Mouse (Mus musculus): ENCODE data around the gene Rab43. TPM values are rescaled to one million over a fixed set of nuclear protein-coding genes. Genes with fewer than 3 reads are reported as not detected.

Rab43 gene
- polyA plus RNA-seq, 1 experiment from 2014 or later: 11.7 TPM

DNA sequence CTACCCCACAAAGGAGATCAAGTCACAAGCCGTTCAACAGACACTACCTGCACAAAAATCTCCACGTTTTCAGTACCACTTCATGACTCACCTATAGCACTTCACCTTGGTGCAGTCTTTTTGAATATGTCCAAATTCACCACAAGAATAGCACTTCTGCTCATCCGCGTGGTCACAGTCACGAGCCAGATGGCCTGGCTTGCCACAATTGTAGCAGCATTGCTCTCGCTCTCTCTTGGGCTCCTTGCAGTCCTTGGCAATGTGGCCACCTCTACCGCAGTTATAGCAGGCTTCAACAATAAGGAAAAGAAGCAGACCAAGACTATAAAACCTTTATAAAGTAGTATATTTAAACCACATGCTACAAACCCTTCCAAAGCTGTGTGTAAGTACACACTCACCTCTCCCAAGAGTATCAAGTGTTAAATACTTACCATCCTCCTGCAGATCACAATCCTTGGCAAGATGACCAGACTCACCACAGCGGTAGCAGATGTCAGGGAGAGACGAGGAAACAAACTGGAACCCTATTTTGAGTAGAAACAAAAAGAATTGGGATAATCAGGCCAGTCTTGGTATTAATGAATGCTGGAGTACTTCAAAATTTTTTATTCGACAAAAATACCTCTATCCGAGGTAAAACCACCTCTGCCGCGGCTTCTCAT is 33.2 kb upstream of the Rab43 start:
- Histone ChIP-seq H3K27ac (ENCODE audit: low read depth) (no peak overlapping the region), H3K4me3 (ENCODE audit: low read depth, low read length) (no peak overlapping the region), H3K36me3 (ENCODE audit: control insufficient read depth, insufficient read depth, low read length) (peaks cover 65% of the 10 kb centered on the region), H3K4me2 (ENCODE audit: low read length) (no peak overlapping the region), H3K9ac (ENCODE audit: low read length) (no peak overlapping the region), H3K9me3 (ENCODE audit: control insufficient read depth, low read length) (no peaks in the 10 kb centered on the region), H3K4me1 (replicated peaks; ENCODE audit: control insufficient read depth, insufficient read depth, low read length) (peaks cover 17% of the 10 kb centered on the region), H3K27me3 (replicated peaks; ENCODE audit: control insufficient read depth, insufficient read depth, low read length) (no peaks in the 10 kb centered on the region)
- DNase-seq (ENCODE audit: low spot score) (no peak), ATAC-seq (replicated peaks; ENCODE audit: low FRiP score, low TSS enrichment, low read depth) (no peak)
- 91% methylated on average over 13 of the region's 13 CpGs for WGBS

DNA sequence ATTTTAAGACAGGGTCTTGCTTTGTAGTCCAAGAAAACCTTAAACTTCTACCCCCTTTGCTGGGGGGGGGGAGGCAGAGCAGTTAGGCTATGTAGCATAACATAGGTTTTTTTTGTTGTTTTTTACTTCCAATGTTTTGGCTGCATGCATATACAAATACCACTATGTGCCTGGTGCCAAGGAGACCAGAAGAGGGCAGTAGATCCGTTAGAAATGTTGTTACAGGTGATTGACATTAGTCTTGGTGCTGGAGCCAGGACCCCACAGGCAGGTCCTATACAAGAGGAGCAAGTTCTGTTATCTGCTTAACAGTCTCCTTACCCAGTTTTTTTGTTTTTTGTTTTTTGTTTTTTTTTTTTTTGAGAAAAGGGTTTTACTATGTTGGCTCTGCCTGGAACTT is 30.3 kb upstream of the Rab43 start:
- no peaks in the 10 kb centered on the region for H3K9me3 ChIP-seq (ENCODE audit: control insufficient read depth, low read length)
- DNase-seq (ENCODE audit: low spot score) (no peak), ATAC-seq (replicated peaks; ENCODE audit: low FRiP score, low TSS enrichment, low read depth) (no peak)
- H3K9ac ChIP-seq (ENCODE audit: low read length): no peak overlapping the region
- H3K27ac ChIP-seq (ENCODE audit: low read depth): no peak overlapping the region
- 17% methylated on average over 1 of the region's 1 CpGs for WGBS
- peaks cover 48% of the 10 kb centered on the region for H3K36me3 ChIP-seq (ENCODE audit: control insufficient read depth, insufficient read depth, low read length)
- peaks cover 11% of the 10 kb centered on the region for H3K4me1 ChIP-seq (replicated peaks; ENCODE audit: control insufficient read depth, insufficient read depth, low read length)
- no peak overlapping the region for H3K4me2 ChIP-seq (ENCODE audit: low read length)
- H3K27me3 ChIP-seq (replicated peaks; ENCODE audit: control insufficient read depth, insufficient read depth, low read length): no peaks in the 10 kb centered on the region
- H3K4me3 ChIP-seq (ENCODE audit: low read depth, low read length): no peak overlapping the region

DNA sequence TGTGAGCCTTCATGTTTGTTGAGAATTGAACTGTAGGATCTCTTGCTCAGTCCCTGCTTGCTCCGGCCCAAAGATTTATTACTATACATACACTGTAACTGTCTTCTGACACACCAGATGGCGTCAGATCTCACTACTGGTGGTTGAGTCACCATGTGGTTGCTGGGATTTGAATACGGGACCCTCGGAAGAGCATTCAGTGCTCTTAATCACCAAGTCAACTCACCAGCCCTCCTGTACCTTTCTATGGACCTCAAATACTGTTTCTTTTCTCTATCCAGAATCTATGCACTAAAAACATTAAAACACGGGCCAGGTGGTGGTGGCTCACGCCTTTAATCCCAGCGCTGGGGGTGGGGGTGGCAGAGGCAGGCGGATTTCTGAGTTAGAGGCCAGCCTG is 29.7 kb upstream of the Rab43 start:
- H3K9ac ChIP-seq (ENCODE audit: low read length): no peak overlapping the region
- DNase-seq (ENCODE audit: low spot score): no peak
- peaks cover 47% of the 10 kb centered on the region for H3K36me3 ChIP-seq (ENCODE audit: control insufficient read depth, insufficient read depth, low read length)
- H3K9me3 ChIP-seq (ENCODE audit: control insufficient read depth, low read length): no peaks in the 10 kb centered on the region
- no peak overlapping the region for H3K27ac ChIP-seq (ENCODE audit: low read depth)
- H3K27me3 ChIP-seq (replicated peaks; ENCODE audit: control insufficient read depth, insufficient read depth, low read length): no peaks in the 10 kb centered on the region
- peaks cover 8% of the 10 kb centered on the region; the same call in 1 of the 2 replicates for H3K4me1 ChIP-seq (replicated peaks; ENCODE audit: control insufficient read depth, insufficient read depth, low read length)
- no peak for ATAC-seq (replicated peaks; ENCODE audit: low FRiP score, low TSS enrichment, low read depth)
- H3K4me2 ChIP-seq (ENCODE audit: low read length): no peak overlapping the region
- H3K4me3 ChIP-seq (ENCODE audit: low read depth, low read length): no peak overlapping the region
- 79% methylated on average over 8 of the region's 8 CpGs for WGBS

DNA sequence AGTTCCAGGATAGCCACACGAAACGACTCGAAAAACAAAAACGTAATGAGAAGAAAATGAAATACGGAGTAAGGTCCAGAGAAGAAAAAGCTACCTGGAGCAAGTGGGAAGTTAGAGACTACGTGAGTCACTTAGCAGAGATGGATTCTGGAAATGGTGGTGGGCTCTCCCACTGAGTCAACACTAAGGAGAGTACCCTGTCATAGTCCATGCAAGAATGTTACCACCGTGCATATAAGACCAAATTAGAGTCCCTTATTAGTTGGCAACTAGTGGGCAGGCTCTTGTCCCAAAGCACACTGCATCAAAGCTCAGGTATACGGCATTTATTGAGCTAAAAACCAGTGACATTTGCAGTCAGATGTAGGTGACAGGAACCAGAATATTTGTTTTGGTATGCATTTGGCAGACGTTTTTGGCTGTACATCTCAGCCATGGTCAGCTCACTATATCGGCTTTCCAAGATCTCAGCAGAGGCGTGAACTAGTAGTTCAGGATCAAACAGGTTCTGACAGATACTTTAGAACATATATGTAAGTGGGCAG is 27.9 kb upstream of the Rab43 start:
- 61% methylated on average over 11 of the region's 11 CpGs for WGBS
- Histone ChIP-seq H3K9ac (ENCODE audit: low read length) (no peak overlapping the region), H3K9me3 (ENCODE audit: control insufficient read depth, low read length) (no peaks in the 10 kb centered on the region), H3K27me3 (replicated peaks; ENCODE audit: control insufficient read depth, insufficient read depth, low read length) (no peaks in the 10 kb centered on the region), H3K4me1 (replicated peaks; ENCODE audit: control insufficient read depth, insufficient read depth, low read length) (peaks cover 8% of the 10 kb centered on the region; the same call in 1 of the 2 replicates), H3K27ac (ENCODE audit: low read depth) (no peak overlapping the region), H3K36me3 (ENCODE audit: control insufficient read depth, insufficient read depth, low read length) (peaks cover 46% of the 10 kb centered on the region), H3K4me2 (ENCODE audit: low read length) (peak overlapping the region; percentile 90), H3K4me3 (ENCODE audit: low read depth, low read length) (no peak overlapping the region)
- ATAC-seq (replicated peaks; ENCODE audit: low FRiP score, low TSS enrichment, low read depth) (no peak), DNase-seq (ENCODE audit: low spot score) (no peak)

DNA sequence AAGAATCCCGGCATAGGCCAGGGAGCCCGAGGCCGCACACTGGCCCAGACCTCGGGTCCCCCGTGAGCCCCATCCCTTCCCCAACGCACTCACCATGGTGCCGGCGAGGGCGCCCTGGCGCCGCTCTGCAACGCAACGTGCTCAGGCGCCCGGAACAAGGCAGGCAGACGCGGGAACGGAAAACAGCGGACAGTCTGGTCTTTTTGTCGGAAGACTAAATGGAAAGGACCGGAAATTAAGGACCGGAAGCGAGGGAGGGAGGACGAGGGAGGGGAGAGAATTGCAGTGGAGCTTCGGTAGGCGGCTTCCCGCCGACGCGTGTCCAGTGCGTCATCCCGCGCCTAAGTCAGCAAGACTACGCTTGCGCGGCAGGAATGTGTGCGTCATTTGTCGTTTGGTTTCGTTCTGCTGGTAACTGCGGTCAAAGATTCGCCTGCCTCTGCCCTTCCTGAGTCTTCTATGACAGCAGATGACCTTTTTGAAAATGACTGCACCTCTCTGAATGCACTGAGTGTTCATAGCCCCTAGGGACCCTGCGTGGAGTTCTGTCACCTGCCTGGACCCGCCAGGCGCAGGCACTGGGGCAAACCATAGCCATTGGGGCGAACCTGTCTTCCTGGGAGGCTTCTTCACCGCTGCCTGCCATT is 26.7 kb upstream of the Rab43 start, which contains the start of gene Isy1:
Gene Isy1, minus strand, starts transcription at position 248 of the 647 bp plus-strand sequence.
- no peaks in the 10 kb centered on the region for H3K27me3 ChIP-seq (replicated peaks; ENCODE audit: control insufficient read depth, insufficient read depth, low read length)
- ATAC-seq (replicated peaks; ENCODE audit: low FRiP score, low TSS enrichment, low read depth): peak; percentile 93
- H3K4me2 ChIP-seq (ENCODE audit: low read length): peak within 1 kb of the TSS; percentile 90
- peak within 1 kb of the TSS; percentile 92 for H3K27ac ChIP-seq (ENCODE audit: low read depth)
- WGBS: under 1% methylated on average over 46 of the region's 46 CpGs
- H3K4me3 ChIP-seq (ENCODE audit: low read depth, low read length): peak within 1 kb of the TSS; percentile 84
- no peaks in the 10 kb centered on the region for H3K9me3 ChIP-seq (ENCODE audit: control insufficient read depth, low read length)
- DNase-seq (ENCODE audit: low spot score): peak; percentile 98
- H3K36me3 ChIP-seq (ENCODE audit: control insufficient read depth, insufficient read depth, low read length): peaks cover 43% of the 10 kb centered on the region
- H3K9ac ChIP-seq (ENCODE audit: low read length): peak within 1 kb of the TSS; percentile 89
- H3K4me1 ChIP-seq (replicated peaks; ENCODE audit: control insufficient read depth, insufficient read depth, low read length): peaks cover 8% of the 10 kb centered on the region; the same call in 1 of the 2 replicates

DNA sequence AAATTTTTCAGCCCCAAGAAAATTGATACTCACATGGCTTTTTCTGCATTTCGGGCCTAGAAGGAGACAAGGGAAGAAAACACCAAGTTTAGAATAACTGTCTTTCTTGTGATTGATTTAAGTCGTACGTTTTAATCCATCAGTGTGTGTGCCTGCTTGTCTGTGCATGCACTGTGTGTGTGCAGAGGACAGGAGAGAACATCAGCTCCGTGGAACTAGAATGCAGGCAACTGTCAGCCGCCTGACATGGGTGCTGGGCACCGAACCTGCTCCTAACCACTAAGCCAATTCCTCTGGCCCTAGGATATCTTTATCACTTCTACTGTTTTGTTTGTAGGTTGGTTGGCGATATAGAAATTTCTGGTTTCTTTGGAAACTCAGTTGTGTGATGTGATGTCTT is 23.7 kb upstream of the Rab43 start, which contains the start of gene Gm45140:
Gene Gm45140, minus strand, starts transcription at position 101 of the 400 bp plus-strand sequence.
- no peak for ATAC-seq (replicated peaks; ENCODE audit: low FRiP score, low TSS enrichment, low read depth)

DNA sequence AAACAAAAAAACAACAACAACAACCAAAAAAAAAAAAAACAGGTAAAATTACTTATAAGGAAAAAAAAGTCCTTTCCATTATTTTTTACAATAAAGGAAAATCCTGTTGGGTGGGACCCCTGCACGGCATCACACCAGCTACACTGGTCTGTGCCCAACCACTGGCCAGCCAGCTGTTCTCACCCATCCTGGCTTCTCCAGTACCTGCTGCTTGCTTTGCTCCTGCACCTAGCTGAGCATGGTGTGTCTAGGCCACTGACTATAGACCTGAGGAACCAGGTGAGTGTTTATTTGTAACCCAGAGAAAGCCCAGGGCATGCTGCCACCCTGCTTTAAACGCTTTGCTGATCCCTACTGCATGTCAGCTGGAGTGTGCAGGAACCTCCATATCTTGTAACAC is 8.4 kb upstream of the Rab43 start:
- Histone ChIP-seq H3K36me3 (ENCODE audit: control insufficient read depth, insufficient read depth, low read length) (peaks cover 97% of the 10 kb centered on the region), H3K27ac (ENCODE audit: low read depth) (no peak overlapping the region), H3K4me3 (ENCODE audit: low read depth, low read length) (no peak overlapping the region), H3K4me1 (replicated peaks; ENCODE audit: control insufficient read depth, insufficient read depth, low read length) (no peaks in the 10 kb centered on the region), H3K9ac (ENCODE audit: low read length) (no peak overlapping the region), H3K4me2 (ENCODE audit: low read length) (no peak overlapping the region), H3K27me3 (replicated peaks; ENCODE audit: control insufficient read depth, insufficient read depth, low read length) (no peaks in the 10 kb centered on the region), H3K9me3 (ENCODE audit: control insufficient read depth, low read length) (no peaks in the 10 kb centered on the region)
- WGBS: 95% methylated on average over 2 of the region's 2 CpGs
- no peak for ATAC-seq (replicated peaks; ENCODE audit: low FRiP score, low TSS enrichment, low read depth)
- DNase-seq (ENCODE audit: low spot score): no peak

More for the DNA sequence above, 23.7 kb upstream of the Rab43 start, which contains the start of gene Gm45140:
- no peaks in the 10 kb centered on the region for H3K27me3 ChIP-seq (replicated peaks; ENCODE audit: control insufficient read depth, insufficient read depth, low read length)
- H3K4me2 ChIP-seq (ENCODE audit: low read length): no peak within 1 kb of the TSS
- H3K27ac ChIP-seq (ENCODE audit: low read depth): no peak within 1 kb of the TSS
- no peaks in the 10 kb centered on the region for H3K9me3 ChIP-seq (ENCODE audit: control insufficient read depth, low read length)
- DNase-seq (ENCODE audit: low spot score): no peak
- WGBS: 91% methylated on average over 7 of the region's 7 CpGs
- H3K36me3 ChIP-seq (ENCODE audit: control insufficient read depth, insufficient read depth, low read length): peaks cover 36% of the 10 kb centered on the region
- peaks cover 8% of the 10 kb centered on the region; the same call in 1 of the 2 replicates for H3K4me1 ChIP-seq (replicated peaks; ENCODE audit: control insufficient read depth, insufficient read depth, low read length)
- no peak within 1 kb of the TSS for H3K9ac ChIP-seq (ENCODE audit: low read length)
- no peak within 1 kb of the TSS for H3K4me3 ChIP-seq (ENCODE audit: low read depth, low read length)

DNA sequence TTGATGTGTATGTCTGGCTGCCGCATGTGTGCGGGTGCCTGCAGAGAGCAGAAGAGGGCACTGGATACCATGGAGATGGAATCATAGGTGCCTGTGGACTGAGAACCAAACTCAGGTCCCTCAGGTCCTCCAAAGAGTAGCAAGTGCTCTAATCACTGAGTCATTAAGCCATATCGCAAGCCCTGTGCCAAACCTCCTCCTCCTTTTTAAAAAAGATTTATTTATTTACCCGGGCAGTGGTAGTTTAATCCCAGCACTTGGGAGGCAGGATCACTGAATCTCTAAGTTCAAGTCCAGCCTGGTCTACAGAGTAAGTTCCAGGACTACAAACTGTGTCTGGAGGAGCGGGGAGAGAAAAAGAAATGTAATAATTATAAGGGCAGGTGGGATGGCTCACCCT is 2.5 kb upstream of the Rab43 start:
- H3K9me3 ChIP-seq (ENCODE audit: control insufficient read depth, low read length): no peaks in the 10 kb centered on the region
- DNase-seq (ENCODE audit: low spot score): no peak
- H3K27me3 ChIP-seq (replicated peaks; ENCODE audit: control insufficient read depth, insufficient read depth, low read length): no peaks in the 10 kb centered on the region
- no peak overlapping the region for H3K4me3 ChIP-seq (ENCODE audit: low read depth, low read length)
- no peak for ATAC-seq (replicated peaks; ENCODE audit: low FRiP score, low TSS enrichment, low read depth)
- H3K4me1 ChIP-seq (replicated peaks; ENCODE audit: control insufficient read depth, insufficient read depth, low read length): peaks cover 10% of the 10 kb centered on the region
- no peak overlapping the region for H3K27ac ChIP-seq (ENCODE audit: low read depth)
- peaks cover 45% of the 10 kb centered on the region for H3K36me3 ChIP-seq (ENCODE audit: control insufficient read depth, insufficient read depth, low read length)
- no peak overlapping the region for H3K9ac ChIP-seq (ENCODE audit: low read length)
- 90% methylated on average over 5 of the region's 5 CpGs for WGBS
- H3K4me2 ChIP-seq (ENCODE audit: low read length): no peak overlapping the region

Measured in intestine, embryonic 14.5 days (tissue).